Mouse (Mus musculus) lung, postnatal 0 days (tissue): ENCODE data around the gene Pam16. TPM values are rescaled to one million over a fixed set of nuclear protein-coding genes. Genes with fewer than 3 reads are reported as not detected.
A peak's percentile ranks its signal among the peaks of the same experiment; 100 is the strongest.

Experiments
- ATAC-seq: fragments of 200-750 bp; cut with Nextera tagmentation; 2 replicates; pipeline ENCODE4 v1.8.0; 2017; ENCODE audit warnings: moderate library complexity
- DNase-seq: peaks from one replicate; pipeline ENCODE4 v3.0.0-alpha.2; 2016; ENCODE audit warnings: low spot score
- H3K27ac ChIP-seq: fragments of 300-500 bp; sonication (generic); 2 replicates; pipeline ENCODE4 v1.5.1; 2014; ENCODE audit warnings: antibody characterized with exemption, mild to moderate bottlenecking, low read length, mixed read lengths
- H3K27me3 ChIP-seq: fragments of 300-500 bp; sonication (generic); replicated peaks from 2 replicates; pipeline ENCODE4 v1.6.1; 2014; ENCODE audit warnings: low read length, mixed read lengths; ENCODE audit not compliant: insufficient read depth
- H3K36me3 ChIP-seq: fragments of 300-500 bp; sonication (generic); 2 replicates; pipeline ENCODE4 v1.6.1; 2014; ENCODE audit warnings: low read length, mixed read lengths; ENCODE audit not compliant: insufficient read depth
- H3K4me1 ChIP-seq: fragments of 300-500 bp; sonication (generic); 2 replicates; pipeline ENCODE4 v1.6.1; 2014; ENCODE audit warnings: antibody characterized with exemption, low read depth, low read length, mixed read lengths; ENCODE audit not compliant: insufficient read depth
- H3K4me2 ChIP-seq: fragments of 300-500 bp; sonication (generic); replicated peaks from 2 replicates; pipeline ENCODE4 v1.6.1; 2014; ENCODE audit warnings: low read depth, mild to moderate bottlenecking, low read length, moderate library complexity, mixed read lengths
- H3K4me3 ChIP-seq: fragments of 300-500 bp; sonication (generic); 2 replicates; pipeline ENCODE4 v1.5.1; 2014; ENCODE audit warnings: low read depth, low read length
- H3K9ac ChIP-seq: fragments of 300-500 bp; sonication (generic); replicated peaks from 2 replicates; pipeline ENCODE4 v1.6.1; 2014; ENCODE audit warnings: low read depth, mild to moderate bottlenecking
- H3K9me3 ChIP-seq: fragments of 300-500 bp; sonication (generic); 2 replicates; pipeline ENCODE4 v1.6.1; 2016; ENCODE audit warnings: low read length, mixed read lengths
- CTCF ChIP-seq: IDR thresholded peaks from 2 replicates; pipeline ENCODE4 v1.5.1; 2016; ENCODE audit warnings: antibody characterized with exemption, mild to moderate bottlenecking
- EP300 ChIP-seq: IDR thresholded peaks from 2 replicates; pipeline ENCODE4 v1.6.1; 2016; ENCODE audit warnings: antibody characterized with exemption, mild to moderate bottlenecking, control low read depth
- WGBS: fragments of 180-500 bp; shearing (Covaris S2); extraction: QIAGEN DNeasy Blood & Tissue Kit; methylation state at CpG from one replicate; pipeline ENCODE4 v1.1.7; 2014; 5-methylcytosine and 5-hydroxymethylcytosine counted together
- polyA plus RNA-seq: library from polyadenylated mRNA; unstranded; fragments of >200 nt; fragmentation: Nextera tagmentation; extraction: Ambion mirVana; gene quantifications from 2 replicates; pipeline ENCODE4 v1.2.1, GENCODE M21; 2015

Pam16 gene
- polyA plus RNA-seq, 1 experiment from 2014 or later: 78.4 TPM

DNA sequence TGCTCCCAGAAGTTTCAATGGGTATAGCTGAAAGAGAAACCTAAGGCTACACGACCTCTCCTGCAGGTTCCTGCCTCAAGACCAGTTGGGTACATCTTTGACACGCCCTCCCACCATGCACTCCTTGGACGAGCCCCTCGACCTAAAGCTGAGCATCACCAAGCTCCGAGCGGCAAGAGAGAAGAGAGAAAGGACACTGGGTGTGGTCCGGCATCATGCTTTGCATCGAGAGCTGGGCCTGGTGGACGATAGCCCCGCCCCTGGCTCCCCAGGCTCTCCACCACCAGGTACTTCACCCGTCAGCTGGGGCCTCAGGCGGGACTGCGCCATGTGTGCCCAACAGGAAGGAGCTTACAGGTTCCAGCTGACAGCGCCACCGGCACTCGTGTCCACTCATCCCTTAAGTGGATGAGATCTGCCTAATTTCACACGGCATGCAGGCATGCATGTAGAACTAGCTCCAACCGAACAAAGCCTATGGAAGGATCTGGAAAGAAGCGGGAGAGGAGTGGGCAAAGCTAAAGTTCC, 16.2 kb downstream of the Pam16 start:
- no peak overlapping the region for H3K4me2 ChIP-seq
- no peaks in the 10 kb centered on the region for H3K27me3 ChIP-seq
- peaks cover 22% of the 10 kb centered on the region; the same call in 1 of the 2 replicates for H3K4me1 ChIP-seq
- no peak overlapping the region for H3K27ac ChIP-seq
- no peak overlapping the region for H3K9ac ChIP-seq
- WGBS: 62% methylated on average over 17 of the region's 19 CpGs
- H3K9me3 ChIP-seq: no peaks in the 10 kb centered on the region
- no peak for DNase-seq
- ATAC-seq: peak; percentile 14; the same call in 1 of the 2 replicates
- TF ChIP-seq CTCF (no peak), EP300 (no peak)
- 0 out of 2 replicates have a peak, but pooled peaks cover 13% of the 10 kb centered on the region for H3K36me3 ChIP-seq
- H3K4me3 ChIP-seq: no peak overlapping the region

GRCm38 (mm10) chr16:4607818-4608531, 16.8 kb downstream of the Pam16 start:
- Histone ChIP-seq H3K9me3 (no peaks in the 10 kb centered on the region), H3K27ac (0 out of 2 replicates have a peak overlapping the region, but pooled peaks have one; percentile 32), H3K9ac (no peak overlapping the region), H3K27me3 (no peaks in the 10 kb centered on the region), H3K4me1 (peaks cover 26% of the 10 kb centered on the region; the same call in 1 of the 2 replicates), H3K4me2 (no peak overlapping the region), H3K36me3 (0 out of 2 replicates have a peak, but pooled peaks cover 12% of the 10 kb centered on the region), H3K4me3 (no peak overlapping the region)
- no peak for TF ChIP-seq EP300
- peak; percentile 98 for TF ChIP-seq CTCF
- ATAC-seq (peak; percentile 53), DNase-seq (peak; percentile 89)
- WGBS: 40% methylated on average over 9 of the region's 9 CpGs

DNA sequence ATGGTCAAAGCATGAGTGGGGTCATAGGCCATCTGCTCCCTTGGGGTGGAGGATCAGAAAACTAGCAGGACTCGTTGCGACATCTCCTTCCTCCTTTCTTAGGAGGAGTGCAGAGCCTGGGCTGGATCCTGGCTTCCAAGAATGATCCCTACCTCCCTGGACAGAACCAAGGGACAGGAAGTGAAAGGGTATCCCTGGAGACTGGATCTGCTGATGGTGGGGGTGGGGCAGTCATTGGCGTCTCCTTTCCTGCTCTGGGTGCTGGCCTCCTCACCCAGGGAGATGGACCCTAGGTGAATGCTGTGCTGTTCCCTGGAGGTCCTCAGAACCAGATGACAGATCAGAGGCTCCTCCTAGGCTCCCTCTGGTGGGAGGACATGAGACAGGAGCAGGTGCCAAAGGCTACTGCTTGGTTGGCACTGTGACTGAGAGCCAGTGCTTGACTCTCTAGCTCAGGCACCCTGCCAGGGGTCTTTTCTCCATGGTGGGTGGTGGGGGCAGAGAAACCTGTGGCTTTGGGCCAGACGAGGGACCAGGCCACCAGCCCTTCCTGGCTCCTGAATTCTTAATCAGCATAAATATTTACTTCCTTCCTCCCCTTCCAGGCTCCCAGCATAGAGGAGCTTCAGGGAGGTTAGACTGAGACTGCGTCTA, 18.2 kb downstream of the Pam16 start:
- ATAC-seq (peak; percentile 62), DNase-seq (peak; percentile 76)
- peak overlapping the region; percentile 64 for H3K27ac ChIP-seq
- H3K36me3 ChIP-seq: 0 out of 2 replicates have a peak, but pooled peaks cover 5% of the 10 kb centered on the region
- TF ChIP-seq CTCF (peak; percentile 78), EP300 (peak; percentile 74)
- H3K4me1 ChIP-seq: peaks cover 28% of the 10 kb centered on the region; the same call in 1 of the 2 replicates
- WGBS: 7% methylated on average over 5 of the region's 5 CpGs
- H3K9ac ChIP-seq: no peak overlapping the region
- H3K4me3 ChIP-seq: no peak overlapping the region
- no peaks in the 10 kb centered on the region for H3K27me3 ChIP-seq
- no peaks in the 10 kb centered on the region for H3K9me3 ChIP-seq
- no peak overlapping the region for H3K4me2 ChIP-seq

- no peak for TF ChIP-seq EP300
- TF ChIP-seq CTCF: no peak
- peak overlapping the region; percentile 64 for H3K27ac ChIP-seq
- H3K4me1 ChIP-seq: peaks cover 28% of the 10 kb centered on the region; the same call in 1 of the 2 replicates
- H3K36me3 ChIP-seq: no peaks in the 10 kb centered on the region
- H3K4me2 ChIP-seq: no peak overlapping the region
- 60% methylated on average over 13 of the region's 13 CpGs for WGBS
- ATAC-seq (no peak), DNase-seq (no peak)
- H3K4me3 ChIP-seq: no peak overlapping the region
- H3K9ac ChIP-seq: no peak overlapping the region
- H3K27me3 ChIP-seq: no peaks in the 10 kb centered on the region
- H3K9me3 ChIP-seq: no peaks in the 10 kb centered on the region
Observed at GRCm38 (mm10) chr16:4605514-4606131, 19.2 kb downstream of the Pam16 start.

- peak overlapping the region; percentile 51; the same call in 1 of the 2 replicates for H3K27ac ChIP-seq
- H3K4me2 ChIP-seq: no peak overlapping the region
- H3K9me3 ChIP-seq: no peaks in the 10 kb centered on the region
- DNase-seq (peak; percentile 37), ATAC-seq (no peak)
- no peaks in the 10 kb centered on the region for H3K27me3 ChIP-seq
- peaks cover 28% of the 10 kb centered on the region; the same call in 1 of the 2 replicates for H3K4me1 ChIP-seq
- TF ChIP-seq EP300 (no peak), CTCF (no peak)
- no peaks in the 10 kb centered on the region for H3K36me3 ChIP-seq
- 45% methylated on average over 11 of the region's 11 CpGs for WGBS
- H3K9ac ChIP-seq: no peak overlapping the region
- H3K4me3 ChIP-seq: no peak overlapping the region
Observed at GRCm38 (mm10) chr16:4604293-4604837, 20.4 kb downstream of the Pam16 start.
